Comparison of ENCODE assay signal across 19 mouse cellular contexts in the genomic region with DNA sequence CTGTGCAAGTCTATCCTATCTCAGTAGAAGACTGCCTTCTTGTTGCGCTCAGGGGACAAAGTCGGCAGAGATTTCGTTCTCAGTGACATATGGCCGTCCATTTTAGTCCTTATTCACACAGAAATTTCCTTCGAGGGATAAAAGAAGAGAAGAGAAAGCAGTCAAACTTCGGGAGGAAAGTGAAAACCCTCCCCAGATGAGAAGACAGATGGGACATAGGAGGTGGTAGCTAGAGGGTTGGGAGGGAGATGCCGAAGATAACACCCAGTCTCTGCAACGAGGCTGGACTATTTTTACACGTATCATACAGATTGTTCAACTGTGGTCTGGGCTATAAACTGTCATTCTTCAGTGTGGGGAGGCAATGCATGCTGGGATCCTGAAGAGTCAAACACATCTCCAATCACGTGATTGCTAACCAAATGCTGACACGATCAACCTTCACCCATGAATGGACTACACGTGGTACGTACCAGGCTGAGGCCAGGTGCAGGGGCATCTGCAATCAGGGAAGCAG. TPM values are rescaled to one million over a fixed set of nuclear protein-coding genes. Genes with fewer than 3 reads are reported as not detected.
DNase-seq lines count a peak whose midpoint lies in the region; ATAC-seq and TF ChIP-seq lines count a peak whose summit lies in the region.
"Had no signal": no experiment of that assay in that cellular context is flagged by ENCODE, and none has a peak within 500 bp of the region (broad histone marks: within the 10 kb centered on the region; RNA-seq: fewer than 3 reads in every experiment).

No protein-coding gene starts in this region.

- no peak overlapping the region for H3K4me2 ChIP-seq in midbrain, postnatal 0 days (ENCODE audit: low read depth, low read length, poor library complexity, severe bottlenecking)
- H3K4me2 ChIP-seq: hindbrain, embryonic 12.5 days; midbrain, embryonic 15.5 days had no signal

- H3K27me3 ChIP-seq in midbrain, postnatal 0 days (ENCODE audit: insufficient read depth, low read length) = no peaks in the 10 kb centered on the region
- H3K27me3 ChIP-seq: midbrain, embryonic 15.5 days had no signal

- no peaks in the 10 kb centered on the region for H3K36me3 ChIP-seq in midbrain, postnatal 0 days (ENCODE audit: insufficient read depth, low read length)
- H3K36me3 ChIP-seq: hindbrain, embryonic 12.5 days; midbrain, embryonic 15.5 days had no signal

- no peak for ATAC-seq in midbrain, postnatal 0 days (ENCODE audit: low FRiP score)
- ATAC-seq: CD4-positive, CD25-positive, alpha-beta regulatory T cell, adult 4 months; forebrain, embryonic 16.5 days; midbrain, embryonic 15.5 days had no signal

- no peak overlapping the region for H3K4me3 ChIP-seq in midbrain, postnatal 0 days (ENCODE audit: low read depth, low read length)
- H3K4me3 ChIP-seq: hindbrain, embryonic 12.5 days; midbrain, embryonic 15.5 days had no signal

- no peaks in the 10 kb centered on the region for H3K4me1 ChIP-seq in midbrain, postnatal 0 days (ENCODE audit: insufficient read depth, low read length)

- TF ChIP-seq CTCF in midbrain, postnatal 0 days (IDR thresholded peaks at IDR 0.05) = no peak

- 87% methylated on average over 13 of the region's 13 CpGs for WGBS in midbrain, postnatal 0 days

- no peaks in the 10 kb centered on the region for H3K9me3 ChIP-seq in midbrain, postnatal 0 days (ENCODE audit: low read length)
- H3K9me3 ChIP-seq: hindbrain, embryonic 12.5 days; midbrain, embryonic 15.5 days had no signal

- DNase-seq in right cerebral cortex, adult 18-20 months = peak; percentile 81
- no peak for DNase-seq in right cerebral cortex, postnatal 14 days
- DNase-seq in brain, adult 2 months (ENCODE audit: low read depth, low spot score) = peak; percentile 89
- peak; percentile 57 to 63 for DNase-seq in left cerebral cortex, adult 18-20 months (ENCODE audit: low spot score in 2 of 2)
- peak; percentile 47 to 83 for DNase-seq in right cerebral cortex, postnatal 36 days (ENCODE audit: low spot score in 2 of 2)
- no peak for DNase-seq in midbrain, postnatal 0 days (ENCODE audit: low spot score)
- DNase-seq in adrenal gland, adult (ENCODE audit: inconsistent age in 2 of 2, low spot score in 1 of 2) = no peak
- DNase-seq: adrenal gland, postnatal 14 days; cerebellum, postnatal 14 days; gastrocnemius, postnatal 36 days; kidney, postnatal 14 days; layer of hippocampus, postnatal 36 days; liver; lung, adult 2 months had no signal

- H3K27ac ChIP-seq in midbrain, postnatal 0 days (ENCODE audit: low read depth, low read length) = no peak overlapping the region
- H3K27ac ChIP-seq: hindbrain, embryonic 12.5 days; macrophage; midbrain, embryonic 15.5 days had no signal

- no peak overlapping the region for H3K9ac ChIP-seq in midbrain, postnatal 0 days (replicated peaks; ENCODE audit: low read length, poor library complexity, severe bottlenecking)
- H3K9ac ChIP-seq: hindbrain, embryonic 12.5 days; midbrain, embryonic 15.5 days had no signal

RNA-seq across cellular contexts. Expression of gene Zfp366, which starts 38.2 kb away (rescaled TPM):
- 1 to 10 TPM; 3.2 to 3.3 TPM for total RNA-seq in left cerebral cortex, adult 18-20 months (2021)
- 1.9 TPM in 2 replicates for total RNA-seq in midbrain, postnatal 0 days (2014; rRNA removed)
- polyA plus RNA-seq in midbrain, postnatal 0 days (2015; fragmentation: Nextera tagmentation; extraction: Ambion mirVana) = 0.30 and 0.42 TPM in 2 replicates

Comparison
In these comparisons a context has a peak if more than half of its experiments do, and no peak if none do; other contexts are left out.
1. DNase-seq: peak in right cerebral cortex, adult 18-20 months (single experiment), brain, adult 2 months (single experiment), left cerebral cortex, adult 18-20 months (2 of 2) and right cerebral cortex, postnatal 36 days (2 of 2); none in right cerebral cortex, postnatal 14 days (single experiment), midbrain, postnatal 0 days (single experiment) and adrenal gland, adult (0 of 2).